Mouse (Mus musculus): Measurements from ENCODE around the gene Dynlrb1.

GRCm38 (mm10) chr2:155207419-155207818 lies 28.9 kb upstream of the Dynlrb1 start:
- TF ChIP-seq CTCF (IDR thresholded peaks at IDR 0.05; ENCODE audit: extremely low read depth, insufficient read depth, low read length) (peak; percentile 58), POLR2A (IDR thresholded peaks at IDR 0.05; ENCODE audit: extremely low read depth, insufficient read depth, low read length) (no peak)

Measured in cortical plate, adult 2 months (tissue).